Mouse (Mus musculus) thymus, adult 2 months (tissue): ENCODE measurements at regions not wholly inside any gene's neighbourhood (a gene's known extent, or its start where the extent isn't known, plus 50 kb on each side); places are given as distances from the start of the nearest gene placed in this dataset.

Experiments used
- CTCF ChIP-seq: fragments of 200-500 bp; IDR thresholded peaks from 2 replicates; pipeline ENCODE4 v1.5.1; 2012; ENCODE audit warnings: mild to moderate bottlenecking, control low read depth, low read length, moderate library complexity, borderline replicate concordance; ENCODE audit not compliant: control insufficient read depth, poor library complexity, insufficient read depth; ENCODE audit errors: extremely low read depth
- POLR2A ChIP-seq: fragments of 200-500 bp; IDR thresholded peaks from 2 replicates; pipeline ENCODE4 v1.6.1; 2012; ENCODE audit warnings: mild to moderate bottlenecking, low read length, control low read depth, moderate library complexity; ENCODE audit not compliant: control insufficient read depth, poor library complexity, insufficient read depth; ENCODE audit errors: extremely low read depth

DNA sequence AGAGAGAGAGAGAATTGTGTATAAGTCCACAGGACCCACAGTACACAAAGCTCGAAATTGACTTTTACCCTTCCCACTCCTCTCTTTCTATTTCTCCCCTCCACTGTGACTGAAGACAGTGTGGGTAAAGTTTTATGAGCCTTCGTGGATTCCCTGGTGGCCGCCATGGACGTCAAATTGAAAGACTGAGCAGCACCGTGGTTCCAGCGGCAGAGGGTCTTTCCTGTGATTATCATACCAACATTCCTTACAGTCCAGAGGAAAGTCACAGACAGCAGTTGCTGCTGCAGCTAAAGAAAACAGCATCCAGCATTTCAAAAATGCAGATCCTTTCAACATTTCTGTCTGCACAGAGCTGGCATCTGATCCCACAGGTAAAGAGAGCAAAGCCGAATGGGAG is 98.9 kb upstream of the Ccn6 start:
- TF ChIP-seq CTCF: no peak
- no peak for TF ChIP-seq POLR2A
